Mouse (Mus musculus) embryo, embryonic 9.5 days (tissue): ENCODE results near the gene Gse1.
"Not testable (repeated sequence)": the region's sequence is repeated elsewhere in the genome, so short reads cannot be mapped to it uniquely, and the experiment has no call there.

Source experiments
- DNase-seq: peaks from one replicate; pipeline ENCODE4 v3.0.0-alpha.2; 2017; ENCODE audit errors: extremely low spot score

The Gse1 gene

GRCm38 (mm10) chr8:120322956-120323448 lies 94.7 kb downstream of the Gse1 start:
- DNase-seq: peak; percentile 83

- no peak for DNase-seq
Observed at GRCm38 (mm10) chr8:120324555-120324954, 96.3 kb downstream of the Gse1 start.

DNA sequence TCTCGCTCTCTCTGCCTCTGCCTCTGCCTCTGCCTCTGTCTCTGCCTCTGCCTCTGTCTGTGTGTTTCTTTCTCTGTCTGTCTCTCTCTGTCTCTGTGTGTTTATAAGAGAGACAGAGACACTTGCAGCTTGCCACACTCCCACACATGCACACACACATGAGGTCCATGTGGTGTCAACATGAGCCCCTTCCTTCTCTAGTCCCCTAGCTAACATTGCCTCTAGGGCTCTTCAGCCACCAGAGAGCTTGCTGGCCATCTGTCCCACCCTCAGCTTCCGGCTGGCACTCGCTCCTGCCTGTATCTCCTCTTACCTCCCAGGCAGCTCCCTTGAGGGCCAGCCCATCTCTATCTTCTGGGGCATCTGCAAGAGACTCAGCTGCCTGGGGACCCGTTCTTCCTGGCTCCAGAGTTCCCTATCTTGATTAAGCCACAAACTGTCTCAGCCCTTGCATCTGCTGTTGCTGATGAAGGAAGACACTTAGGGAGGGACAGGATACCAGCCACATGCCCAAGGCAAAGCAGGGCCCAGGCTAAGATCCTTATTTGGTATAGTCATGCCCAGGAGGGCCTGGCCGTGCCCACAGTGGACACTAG lies 97.0 kb downstream of the Gse1 start:
- DNase-seq: no peak

DNA sequence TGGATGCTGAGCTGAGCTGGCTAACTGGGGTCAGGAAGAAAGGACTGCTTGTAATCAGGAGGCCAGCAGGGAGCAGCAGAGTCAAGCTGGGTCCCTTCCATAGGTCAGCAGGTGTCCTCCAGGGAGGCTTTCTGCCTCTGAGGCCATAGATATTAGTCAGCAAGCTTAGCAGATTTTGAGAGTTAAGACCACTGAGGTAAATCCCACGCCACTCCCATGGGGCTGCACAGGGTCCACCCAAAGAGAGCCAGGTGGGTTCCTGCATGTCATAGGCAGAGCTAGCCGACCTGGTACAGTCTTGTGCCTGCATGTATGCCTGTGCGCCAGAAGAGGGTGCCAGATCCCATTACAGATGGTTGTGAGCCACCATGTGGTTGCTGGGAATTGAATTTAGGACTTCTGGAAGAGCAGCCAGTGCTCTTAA lies 98.9 kb downstream of the Gse1 start:
- DNase-seq: peak; percentile 60

DNA sequence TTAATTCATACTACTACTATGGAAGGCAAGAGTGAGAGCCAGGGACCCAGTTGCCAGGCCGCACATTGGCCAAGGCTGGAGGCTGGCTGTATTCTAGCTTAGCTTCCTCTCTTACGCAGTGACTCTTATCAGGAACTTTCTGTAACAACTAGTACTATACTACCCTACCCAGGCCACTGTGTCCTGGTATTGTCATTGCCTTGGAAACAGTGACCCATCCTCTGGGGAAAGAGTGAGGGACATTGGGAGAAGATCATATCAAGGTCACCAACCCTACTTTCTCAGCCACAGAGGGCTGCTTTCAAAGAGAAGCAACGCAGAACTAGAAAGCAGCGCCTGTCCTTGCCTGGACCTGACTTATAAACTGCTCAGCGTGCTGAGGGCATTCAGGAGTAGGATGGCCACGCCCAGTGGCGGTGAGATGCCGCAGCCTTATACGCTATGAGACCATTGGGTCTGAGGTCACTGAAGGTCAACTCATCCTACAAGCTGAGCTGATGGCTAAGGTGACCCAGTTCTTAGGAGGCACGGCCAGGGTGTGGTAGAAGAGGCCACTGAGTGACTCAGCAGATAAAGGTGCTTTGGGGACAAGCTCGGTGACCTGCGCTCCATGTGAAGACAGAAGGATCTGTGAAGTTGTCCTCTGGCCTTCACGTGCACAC lies 100.2 kb downstream of the Gse1 start:
- DNase-seq: no peak

- DNase-seq: no peak
Observed at GRCm38 (mm10) chr8:120329030-120329748, 100.9 kb downstream of the Gse1 start.

DNA sequence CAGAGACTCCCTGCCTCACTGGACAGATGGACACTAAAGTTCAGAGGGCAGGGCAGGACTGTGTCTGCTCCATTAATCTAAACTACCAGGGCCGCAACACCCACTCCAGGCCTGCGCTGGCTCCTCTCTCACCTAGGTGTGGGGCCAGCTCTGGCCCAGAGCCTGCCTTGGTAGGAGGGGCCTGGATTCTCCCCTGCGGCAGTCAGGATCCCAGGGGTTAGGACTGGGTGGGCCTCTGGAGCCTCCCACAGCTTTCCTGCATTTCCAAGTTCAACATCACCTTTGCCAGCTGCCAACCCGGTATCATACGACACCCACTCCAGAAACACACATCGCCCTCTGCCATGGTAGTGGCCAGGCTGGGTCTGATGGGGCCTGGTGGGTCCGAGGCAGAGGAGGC lies 102.8 kb downstream of the Gse1 start:
- DNase-seq: no peak

GRCm38 (mm10) chr8:120332379-120333229 lies 104.3 kb downstream of the Gse1 start:
- no peak for DNase-seq

- DNase-seq: no peak
Observed at GRCm38 (mm10) chr8:120333681-120334080, 105.4 kb downstream of the Gse1 start.

DNA sequence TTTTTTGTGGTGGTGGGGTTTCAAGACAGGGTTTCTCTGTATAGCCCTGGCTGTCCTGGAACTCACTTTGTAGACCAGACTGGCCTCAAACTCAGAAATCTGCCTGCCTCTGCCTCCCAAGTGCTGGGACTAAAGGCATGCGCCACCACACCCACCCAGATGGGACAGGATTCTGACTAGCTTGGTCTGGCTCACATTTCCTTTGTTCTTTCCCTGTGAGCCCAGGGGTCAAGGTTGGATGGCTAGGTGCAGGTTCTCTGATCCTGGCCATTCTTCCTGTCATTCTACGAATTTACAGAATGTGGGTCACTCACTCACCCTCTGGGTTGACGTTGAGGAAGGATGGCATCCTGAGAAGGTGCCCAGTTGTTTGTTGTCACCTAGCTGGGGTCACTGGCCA lies 106.0 kb downstream of the Gse1 start:
- not testable (repeated sequence) for DNase-seq

DNA sequence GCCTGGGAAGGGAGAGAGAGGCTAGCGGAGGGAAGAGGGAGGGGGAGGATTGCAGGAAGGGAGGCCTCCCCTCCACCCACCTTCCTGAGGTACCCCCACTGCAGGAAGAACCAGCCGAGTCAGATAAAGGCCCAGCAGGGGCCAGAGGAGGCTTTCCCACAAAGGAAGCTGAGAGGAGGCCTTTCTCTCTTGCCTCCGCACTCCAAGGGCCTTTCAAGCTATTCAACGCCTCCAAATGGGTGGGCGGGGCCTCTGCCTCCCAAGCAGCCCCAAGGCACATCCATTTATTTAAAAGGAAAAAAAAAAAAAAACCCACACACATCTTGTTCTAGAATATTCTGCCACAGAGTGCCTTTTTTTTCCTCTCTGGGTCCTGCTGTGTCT lies 106.6 kb downstream of the Gse1 start:
- no peak for DNase-seq

DNA sequence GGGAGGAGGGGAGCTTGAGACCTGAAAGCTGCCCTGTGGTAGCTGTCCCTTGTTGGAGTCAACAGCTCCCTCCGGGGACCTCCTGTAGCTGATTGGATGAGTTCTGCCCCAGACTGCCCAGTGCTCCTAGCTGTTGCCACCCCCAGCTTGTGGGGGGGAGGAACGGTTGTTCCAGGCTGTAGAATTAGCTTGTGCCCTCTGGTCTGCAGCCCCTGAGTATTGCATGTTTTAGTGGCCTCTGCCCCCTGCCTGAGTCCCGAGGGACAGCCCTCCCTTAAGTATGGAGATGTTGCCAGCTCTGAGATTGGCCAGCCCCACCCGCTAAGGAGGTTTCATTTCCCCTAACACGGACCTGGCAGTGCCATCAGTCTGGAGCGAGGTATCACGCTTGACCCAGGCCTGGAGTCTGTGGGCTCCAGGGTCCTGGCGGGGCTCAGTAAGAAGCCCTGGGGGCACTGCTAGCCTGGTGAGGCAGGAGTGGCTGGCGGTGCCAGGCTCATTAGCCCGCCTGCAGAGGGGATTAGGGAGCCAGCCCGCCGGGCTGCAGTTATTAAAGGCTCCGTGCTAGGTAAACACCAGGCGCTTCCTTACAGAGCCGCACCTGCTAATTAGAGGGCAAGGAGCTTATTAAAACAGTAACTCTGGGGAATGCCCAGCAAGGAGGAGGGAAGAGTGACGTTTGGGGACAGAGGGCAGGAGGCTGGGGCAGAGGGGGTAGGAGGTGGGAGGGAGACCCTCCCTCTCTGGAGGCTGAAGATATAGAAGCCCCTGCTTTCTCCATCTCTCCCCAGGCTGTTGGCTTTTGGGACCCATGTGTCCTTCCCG lies 107.2 kb downstream of the Gse1 start:
- DNase-seq: peak; percentile 73

DNA sequence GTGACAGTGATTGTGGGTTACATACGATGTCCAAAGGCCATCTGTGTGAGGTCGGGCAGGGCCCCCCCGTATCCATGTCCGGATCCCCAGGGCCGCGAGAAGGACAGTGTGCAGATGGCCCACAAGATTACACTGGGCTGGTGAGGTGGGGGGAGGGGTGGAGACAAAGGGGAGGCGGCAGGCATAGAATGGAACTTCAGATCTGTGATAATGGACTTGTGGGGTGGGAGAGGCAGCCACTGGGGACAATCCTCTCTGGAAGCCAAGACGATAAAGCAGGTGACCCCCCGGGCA lies 107.8 kb downstream of the Gse1 start:
- DNase-seq: peak; percentile 77

DNA sequence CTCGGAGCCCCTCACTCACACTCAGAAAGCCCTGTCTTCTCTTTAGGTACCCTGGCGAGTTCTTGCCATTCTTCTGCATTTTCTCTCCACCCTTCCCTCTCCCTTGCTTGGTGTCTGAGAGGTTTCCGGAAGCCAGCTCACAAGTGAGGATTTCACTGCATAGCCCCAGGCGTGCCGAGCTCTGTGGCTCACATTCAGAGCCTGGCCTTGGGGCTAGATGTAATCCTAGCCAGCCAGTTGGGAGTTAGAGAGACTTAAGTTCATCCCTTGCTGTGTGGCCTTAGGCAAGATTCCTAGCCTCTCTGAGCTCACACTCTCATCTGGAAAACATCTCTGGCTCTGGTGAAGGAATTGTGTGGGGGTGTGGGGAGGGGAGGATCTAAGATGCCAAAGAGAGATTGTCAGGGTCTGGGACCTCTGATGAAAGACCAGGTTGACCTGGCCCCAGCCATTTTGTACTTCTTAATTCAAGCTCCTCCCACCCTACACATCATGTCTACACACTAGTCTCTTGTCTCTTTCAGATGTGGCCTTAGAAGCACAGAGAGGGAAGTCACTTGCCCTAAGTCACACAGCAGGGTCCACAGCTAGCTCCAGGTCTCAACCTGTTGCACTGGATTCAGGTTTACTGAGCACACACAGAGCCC lies 108.8 kb downstream of the Gse1 start:
- no peak for DNase-seq

GRCm38 (mm10) chr8:120337627-120338026 lies 109.4 kb downstream of the Gse1 start:
- DNase-seq: no peak

GRCm38 (mm10) chr8:120338678-120339077 lies 110.4 kb downstream of the Gse1 start:
- no peak for DNase-seq

- DNase-seq: no peak
Observed at GRCm38 (mm10) chr8:120339743-120340142, 111.5 kb downstream of the Gse1 start.

- DNase-seq: no peak
Observed at GRCm38 (mm10) chr8:120341124-120341523, 112.9 kb downstream of the Gse1 start.

- no peak for DNase-seq
Observed at GRCm38 (mm10) chr8:120342847-120343548, 114.7 kb downstream of the Gse1 start.

DNA sequence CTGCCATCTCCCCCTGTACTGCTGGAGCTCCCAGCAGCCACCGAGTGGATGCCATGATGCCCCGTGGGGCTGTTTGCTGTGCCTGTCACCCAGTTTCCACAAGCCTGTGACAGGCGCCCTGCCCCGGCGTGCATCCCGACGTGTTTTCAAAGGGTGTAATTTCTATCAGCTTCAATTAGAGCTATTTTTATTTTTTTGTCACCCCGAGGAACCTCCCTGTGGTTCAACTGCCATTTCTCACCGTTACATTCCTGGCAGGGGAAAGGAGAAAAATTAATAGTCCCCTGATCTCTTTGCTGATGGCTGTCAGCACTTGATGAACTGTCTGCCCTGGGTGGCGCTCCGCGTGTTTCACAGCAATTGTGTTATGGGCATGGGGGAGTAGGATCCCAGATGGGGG lies 115.3 kb downstream of the Gse1 start:
- no peak for DNase-seq
